Mouse (Mus musculus) sigmoid colon, adult 10 weeks (tissue): ENCODE data around the gene Dus2. TPM values are rescaled to one million over a fixed set of nuclear protein-coding genes. Genes with fewer than 3 reads are reported as not detected.

Experiments
- polyA plus RNA-seq: library from polyadenylated mRNA; stranded (reverse); fragments of 350-450 nt; fragmentation: Illumina TruSeq; extraction: RNeasy Lipid Tissue Mini Kit (QIAGEN cat#74804); gene quantifications from one replicate; pipeline ENCODE4 v1.2.3, GENCODE M21; 2014; ENCODE audit warnings: low read depth, low replicate concordance

Gene Dus2
- polyA plus RNA-seq = 1.1 TPM

DNA sequence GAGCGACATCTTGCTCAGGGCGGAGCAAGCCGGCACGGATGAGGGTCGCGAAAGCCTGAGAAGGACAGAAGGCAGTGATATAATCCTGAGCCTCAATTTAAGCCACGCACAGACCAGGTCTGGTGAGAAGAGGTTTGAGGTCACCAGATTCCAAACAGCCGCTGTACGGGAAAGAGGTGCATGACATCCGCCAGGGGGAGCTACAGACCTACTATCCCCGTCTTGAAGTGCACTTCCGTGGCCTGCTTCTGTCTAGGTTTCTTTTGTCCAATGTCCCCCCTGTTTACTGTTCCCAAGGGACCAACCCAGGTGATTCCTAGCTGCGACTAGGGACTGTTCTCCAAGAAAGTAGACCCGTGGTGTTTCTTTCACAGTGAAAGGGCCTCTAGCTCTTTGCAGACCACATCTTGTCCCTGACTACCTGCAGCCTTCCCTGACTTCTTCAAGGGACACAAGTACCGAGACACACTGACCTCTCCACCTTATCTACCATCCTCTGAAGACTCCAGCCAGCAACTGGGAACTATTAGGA, at the start of gene Dus2:
Gene Dus2, plus strand, starts transcription at position 482 of the 532 bp plus-strand sequence.

DNA sequence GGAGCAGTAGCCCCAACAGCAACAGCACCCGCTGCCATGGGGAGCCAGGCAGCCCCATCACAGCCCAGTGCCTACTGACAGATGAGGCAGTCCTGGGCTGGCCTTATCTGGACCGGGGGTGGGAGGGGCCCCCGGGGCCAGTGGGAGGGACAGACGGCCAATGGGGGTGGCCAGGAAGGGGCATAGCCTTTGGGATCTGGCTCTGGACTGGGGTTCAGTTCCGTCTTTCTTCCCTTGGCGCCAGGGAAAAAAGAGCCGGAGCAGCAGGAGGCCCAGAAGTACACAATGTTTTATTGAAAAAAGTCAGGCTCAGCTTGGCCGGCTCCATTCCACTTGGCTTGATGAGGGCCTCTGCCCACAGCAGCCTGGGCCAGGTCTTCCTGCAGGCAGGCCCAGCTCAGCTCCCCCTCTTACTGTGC, 47.8 kb upstream of the Dus2 start, which contains the start of gene Lcat:
Gene Lcat, minus strand, starts transcription at position 62 of the 419 bp plus-strand sequence.

DNA sequence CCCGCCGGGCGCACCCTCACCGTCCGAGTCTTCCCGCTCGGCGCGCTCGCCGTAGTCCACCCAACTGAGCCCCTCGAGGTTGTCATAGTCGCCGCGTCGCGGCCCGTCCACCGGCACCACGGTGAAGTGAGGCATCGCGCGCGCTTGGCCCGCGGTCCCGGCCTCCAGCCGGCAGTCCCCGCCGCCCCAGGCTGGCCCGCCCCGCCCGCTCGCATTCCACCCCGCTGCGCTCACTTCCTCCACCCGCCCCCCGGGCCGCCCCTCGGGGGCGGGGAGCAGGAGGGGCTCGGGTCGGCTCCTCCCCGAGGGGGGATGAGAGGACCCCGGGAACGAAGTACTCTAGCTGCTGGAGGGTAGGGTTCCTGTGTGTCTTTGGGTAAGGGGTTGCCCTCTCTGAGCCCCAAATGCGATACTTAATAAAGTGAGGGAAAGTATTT, 25.2 kb upstream of the Dus2 start, which contains the start of gene Slc12a4:
Gene Slc12a4, minus strand, starts transcription at position 193 of the 437 bp plus-strand sequence.

DNA sequence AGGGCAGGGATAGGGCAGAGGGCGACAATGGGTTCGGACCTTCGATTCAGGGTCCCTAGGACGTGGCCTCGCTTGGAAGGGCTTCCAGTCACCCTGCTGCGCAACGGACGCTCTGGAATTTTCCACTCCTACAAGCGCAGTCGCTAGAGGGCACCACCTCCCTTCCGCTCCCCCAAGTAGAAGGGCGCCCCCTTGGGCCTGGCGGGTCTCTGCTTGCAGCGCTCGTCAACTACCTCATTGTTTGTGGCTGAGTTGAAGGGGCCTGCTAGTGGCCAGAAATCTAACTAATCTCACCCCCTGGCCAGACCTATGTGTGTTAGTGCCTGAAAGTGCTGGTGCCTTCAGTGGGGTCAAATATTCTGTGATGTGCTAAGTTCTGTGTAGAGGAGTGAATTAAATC, 11.8 kb upstream of the Dus2 start, which contains the start of gene Dpep3:
Gene Dpep3, minus strand, starts transcription at position 105 of the 400 bp plus-strand sequence.

DNA sequence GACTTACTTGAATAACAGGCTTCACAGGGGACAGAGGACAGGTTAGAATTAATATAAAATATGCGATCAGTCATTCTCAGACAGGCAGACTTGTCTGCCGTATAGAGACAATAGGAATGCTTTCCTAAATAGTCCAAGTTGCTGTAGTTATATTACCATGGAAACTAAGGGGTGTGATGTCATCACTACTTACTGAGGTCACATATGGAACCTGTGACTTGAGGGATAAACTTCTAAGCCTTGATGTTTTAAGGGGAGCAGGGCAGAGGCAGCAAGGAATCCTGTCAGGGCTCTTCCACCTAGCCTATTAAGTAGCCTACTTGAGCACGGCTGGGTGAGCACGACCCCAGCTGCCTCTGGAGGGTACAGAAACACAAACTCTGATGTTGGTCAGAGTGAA, 14.7 kb downstream of the Dus2 start, which contains the start of gene Dpep2nb:
Gene Dpep2nb, minus strand, starts transcription at position 101 of the 400 bp plus-strand sequence.

DNA sequence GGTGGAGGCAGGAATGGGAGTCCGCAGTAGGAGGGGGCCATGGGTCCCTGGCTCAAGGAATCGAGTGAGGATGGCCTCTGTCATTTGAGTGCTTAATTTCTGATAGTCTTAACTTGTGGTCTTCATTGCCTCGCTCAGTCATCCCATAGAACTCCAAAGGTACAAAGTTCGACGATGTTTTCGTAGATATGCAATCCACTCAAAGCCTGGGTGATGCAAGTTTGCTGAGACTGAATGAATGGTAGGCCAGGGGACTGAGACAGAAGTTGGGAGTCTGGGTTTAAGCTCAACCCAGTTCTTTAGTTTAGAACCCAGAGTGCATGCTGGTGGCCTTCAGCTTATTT, 20.5 kb downstream of the Dus2 start, which contains the start of gene Ddx28:
Gene Ddx28, minus strand, starts transcription at position 240 of the 344 bp plus-strand sequence.

DNA sequence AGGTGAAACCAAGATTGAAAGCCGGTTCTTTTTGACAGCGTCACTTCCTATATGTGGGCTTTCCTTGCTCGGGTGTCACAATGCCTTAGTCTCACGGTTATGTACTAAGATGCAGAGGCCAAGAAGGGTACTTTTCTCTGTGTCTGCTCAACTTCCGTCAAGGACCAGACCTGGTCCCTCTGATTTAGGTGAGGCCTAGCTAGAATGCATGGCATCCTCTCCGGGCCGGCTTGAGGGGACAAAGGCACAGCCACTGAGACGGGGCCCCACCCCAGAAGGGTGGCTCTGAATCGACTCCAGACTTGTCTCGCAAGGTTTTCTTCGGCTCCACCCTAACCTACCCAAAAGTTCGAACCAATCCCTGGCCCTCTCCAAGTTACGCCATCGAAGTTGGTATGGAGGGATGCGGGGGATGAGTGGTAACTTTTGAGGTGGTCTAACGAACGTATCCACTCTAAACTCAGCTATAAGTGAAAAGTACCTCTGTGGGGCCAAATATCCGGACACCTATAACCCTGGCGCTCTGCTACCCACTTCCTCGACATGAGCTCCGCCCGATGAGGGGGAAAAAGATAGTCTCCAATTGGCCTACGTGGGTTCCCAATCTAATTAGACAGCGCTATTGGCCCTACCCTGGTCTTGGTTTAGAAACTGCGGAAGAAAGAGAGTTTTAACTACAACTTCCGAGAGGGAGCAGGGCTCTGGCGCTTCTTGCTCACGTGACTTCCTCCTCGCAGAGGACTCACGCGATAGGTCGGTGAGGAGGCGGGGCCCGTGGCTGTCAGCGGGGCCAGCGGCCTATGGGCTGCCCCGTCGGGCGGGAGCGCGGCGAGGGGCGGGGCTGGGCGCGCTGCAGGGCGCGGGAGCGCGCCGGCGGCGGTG, 67.8 kb downstream of the Dus2 start, which contains the start of gene Nfatc3:
Gene Nfatc3, plus strand, starts transcription at position 110 of the 882 bp plus-strand sequence.

Other genes with a start within 250 kb of the Dus2 start
- gene Gfod2, start 232.7 kb upstream of the Dus2 start, polyA plus RNA-seq = 0.16 TPM
- gene Ranbp10, start 164.0 kb upstream of the Dus2 start, polyA plus RNA-seq = 6.4 TPM
- gene Tsnaxip1, start 163.6 kb upstream of the Dus2 start, polyA plus RNA-seq = not detected
- gene Cenpt, start 138.1 kb upstream of the Dus2 start, polyA plus RNA-seq = 0.76 TPM
- gene Thap11, start 136.2 kb upstream of the Dus2 start, polyA plus RNA-seq = 8.3 TPM
- 47.5 TPM for gene Nutf2, start 130.8 kb upstream of the Dus2 start, polyA plus RNA-seq
- 1.4 TPM for gene Edc4, start 110.5 kb upstream of the Dus2 start, polyA plus RNA-seq
- not detected for gene Nrn1l, start 97.8 kb upstream of the Dus2 start, polyA plus RNA-seq
- 2.6 TPM for gene Pskh1, start 90.9 kb upstream of the Dus2 start, polyA plus RNA-seq
- gene Ctrl, start 57.5 kb upstream of the Dus2 start, polyA plus RNA-seq = 1.5 TPM
- 1.7 TPM for gene Psmb10, start 52.9 kb upstream of the Dus2 start, polyA plus RNA-seq
- gene Lcat, start 48.0 kb upstream of the Dus2 start, polyA plus RNA-seq = not detected
- 1.7 TPM for gene Slc12a4, start 25.2 kb upstream of the Dus2 start, polyA plus RNA-seq
- not detected for gene Dpep3, start 11.9 kb upstream of the Dus2 start, polyA plus RNA-seq
- not detected for gene Dpep2nb, start 14.6 kb downstream of the Dus2 start, polyA plus RNA-seq
- gene Ddx28, start 20.5 kb downstream of the Dus2 start, polyA plus RNA-seq = 1.5 TPM
- gene Nfatc3, start 67.5 kb downstream of the Dus2 start, polyA plus RNA-seq = 87.4 TPM
- gene Esrp2, start 145.6 kb downstream of the Dus2 start, polyA plus RNA-seq = 15.3 TPM
- 2.3 TPM for gene Pla2g15, start 159.1 kb downstream of the Dus2 start, polyA plus RNA-seq
- 9.0 TPM for gene Slc7a6, start 177.5 kb downstream of the Dus2 start, polyA plus RNA-seq
- 37.0 TPM for gene Slc7a6os, start 219.6 kb downstream of the Dus2 start, polyA plus RNA-seq
- 2.7 TPM for gene Prmt7, start 219.6 kb downstream of the Dus2 start, polyA plus RNA-seq